Comparison of ENCODE assay signal across 8 mouse cellular contexts in genomic region chr1:150391931-150392637, GRCm38 (mm10). TPM values are rescaled to one million over a fixed set of nuclear protein-coding genes. Genes with fewer than 3 reads are reported as not detected.
DNase-seq lines count a peak whose midpoint lies in the region; ATAC-seq and TF ChIP-seq lines count a peak whose summit lies in the region.

No protein-coding gene starts in this region.

- H3K27me3 ChIP-seq in lung, postnatal 0 days (replicated peaks; ENCODE audit: insufficient read depth, low read length) = no peaks in the 10 kb centered on the region
- H3K27me3 ChIP-seq in intestine, embryonic 14.5 days (replicated peaks; ENCODE audit: control insufficient read depth, insufficient read depth, low read length) = no peaks in the 10 kb centered on the region
- no peaks in the 10 kb centered on the region for H3K27me3 ChIP-seq in myocyte (ENCODE audit: control insufficient read depth, insufficient read depth, insufficient read length)

- no peaks in the 10 kb centered on the region for H3K4me1 ChIP-seq in lung, postnatal 0 days (ENCODE audit: insufficient read depth, low read depth, low read length)
- H3K4me1 ChIP-seq in intestine, embryonic 14.5 days (replicated peaks; ENCODE audit: control insufficient read depth, insufficient read depth, low read length) = no peaks in the 10 kb centered on the region

- H3K9me3 ChIP-seq in lung, postnatal 0 days (ENCODE audit: low read length) = no peaks in the 10 kb centered on the region
- no peaks in the 10 kb centered on the region for H3K9me3 ChIP-seq in intestine, embryonic 14.5 days (ENCODE audit: control insufficient read depth, low read length)

- 0 out of 2 replicates have a peak, but pooled peaks cover 20% of the 10 kb centered on the region for H3K36me3 ChIP-seq in lung, postnatal 0 days (ENCODE audit: insufficient read depth, low read length)
- H3K36me3 ChIP-seq in intestine, embryonic 14.5 days (ENCODE audit: control insufficient read depth, insufficient read depth, low read length) = peaks cover 50% of the 10 kb centered on the region
- H3K36me3 ChIP-seq in myocyte (ENCODE audit: control insufficient read depth, insufficient read depth) = peaks cover 42% of the 10 kb centered on the region

- ATAC-seq in lung, postnatal 0 days = no peak
- peak; percentile 33 for ATAC-seq in intestine, embryonic 14.5 days (replicated peaks; ENCODE audit: low FRiP score, low TSS enrichment, low read depth)

- peak overlapping the region; percentile 66 for H3K9ac ChIP-seq in lung, postnatal 0 days (replicated peaks; ENCODE audit: low read depth)
- H3K9ac ChIP-seq in intestine, embryonic 14.5 days (ENCODE audit: low read length) = peak overlapping the region; percentile 66

- TF ChIP-seq EP300 in lung, postnatal 0 days (IDR thresholded peaks at IDR 0.05) = no peak

- peak; percentile 19 for DNase-seq in cerebellum, adult 11-12 months
- DNase-seq in cerebellum, adult 18-20 months = no peak
- DNase-seq in lung, postnatal 0 days (ENCODE audit: low spot score) = peak; percentile 27
- no peak for DNase-seq in lung, postnatal 25 days (ENCODE audit: low spot score)
- no peak for DNase-seq in intestine, embryonic 14.5 days (ENCODE audit: low spot score)
- DNase-seq in spleen, postnatal 10 days (ENCODE audit: low spot score in 2 of 2) = no peak
- no peak for DNase-seq in kidney, adult 18-20 months

- TF ChIP-seq POLR2A in myocyte (IDR thresholded peaks at IDR 0.05; ENCODE audit: insufficient read length, low read depth) = no peak

- H3K4me3 ChIP-seq in lung, postnatal 0 days (ENCODE audit: low read depth, low read length) = peak overlapping the region; percentile 72
- peak overlapping the region; percentile 84 for H3K4me3 ChIP-seq in intestine, embryonic 14.5 days (ENCODE audit: low read depth, low read length)
- peak overlapping the region; percentile 65 for H3K4me3 ChIP-seq in myocyte

- H3K4me2 ChIP-seq in lung, postnatal 0 days (replicated peaks; ENCODE audit: low read depth, low read length) = peak overlapping the region; percentile 68
- peak overlapping the region; percentile 72 for H3K4me2 ChIP-seq in intestine, embryonic 14.5 days (ENCODE audit: low read length)
- H3K4me2 ChIP-seq in myocyte (ENCODE audit: low read depth) = peak overlapping the region; percentile 86

- WGBS in lung, postnatal 0 days = 19% methylated on average over 11 of the region's 11 CpGs
- WGBS in intestine, embryonic 14.5 days = 20% methylated on average over 11 of the region's 11 CpGs

- H3K27ac ChIP-seq in lung, postnatal 0 days (ENCODE audit: low read length) = peak overlapping the region; percentile 93
- H3K27ac ChIP-seq in intestine, embryonic 14.5 days (ENCODE audit: low read depth) = peak overlapping the region; percentile 87

- H3ac ChIP-seq in myocyte (ENCODE audit: control insufficient read depth, insufficient read length) = peak overlapping the region; percentile 61

- TF ChIP-seq CTCF in lung, postnatal 0 days (IDR thresholded peaks at IDR 0.05) = no peak

- peaks cover 36% of the 10 kb centered on the region for H3K79me2 ChIP-seq in myocyte (ENCODE audit: control insufficient read depth, insufficient read depth)

TF ChIP-seq in myocyte, 11 proteins besides CTCF, POLR2A, EP300 and RAD21:
- TF ChIP-seq SRF (IDR thresholded peaks at IDR 0.05; ENCODE audit: control insufficient read depth, insufficient read length, low read depth) (no peak), TCF12 (IDR thresholded peaks at IDR 0.05; ENCODE audit: insufficient read depth, poor library complexity, severe bottlenecking) (no peak), E2F4 (IDR thresholded peaks at IDR 0.05; ENCODE audit: insufficient read depth) (no peak), REST (IDR thresholded peaks at IDR 0.05; ENCODE audit: insufficient read depth, insufficient read length) (no peak), USF1 (IDR thresholded peaks at IDR 0.05; ENCODE audit: low read depth) (no peak)

RNA-seq across cellular contexts. Expression of gene Tpr, which starts 0.6 kb away (rescaled TPM):
- polyA plus RNA-seq in lung, postnatal 0 days (2015; fragmentation: Nextera tagmentation; extraction: Ambion mirVana) = 124 and 140 TPM in 2 replicates
- 163 and 166 TPM in 2 replicates for polyA plus RNA-seq in intestine, embryonic 14.5 days (2014; fragmentation: Nextera tagmentation; extraction: Ambion mirVana)
- polyA plus RNA-seq in myocyte (2012; fragmentation: generic; extraction: Trizol) = 40.2 TPM

RNA-seq across cellular contexts. Expression of gene Odr4, which starts 0.8 kb away (rescaled TPM):
- polyA plus RNA-seq in lung, postnatal 0 days (2015; fragmentation: Nextera tagmentation; extraction: Ambion mirVana) = 39.1 and 43.4 TPM in 2 replicates
- polyA plus RNA-seq in intestine, embryonic 14.5 days (2014; fragmentation: Nextera tagmentation; extraction: Ambion mirVana) = 40.4 and 41.6 TPM in 2 replicates
- 11.9 TPM for polyA plus RNA-seq in myocyte (2012; fragmentation: generic; extraction: Trizol)

Comparison
In these comparisons a context has a peak if more than half of its experiments do, and no peak if none do; other contexts are left out.
1. DNase-seq: peak in cerebellum, adult 11-12 months (single experiment) and lung, postnatal 0 days (single experiment); none in cerebellum, adult 18-20 months (0 of 2), lung, postnatal 25 days (single experiment), intestine, embryonic 14.5 days (single experiment), spleen, postnatal 10 days (0 of 2) and kidney, adult 18-20 months (single experiment).
2. Peak in every context shown above with its lines, with median percentiles within 50 percentile points of each other: H3K4me2 ChIP-seq and H3K4me3 ChIP-seq.